1 mouse cellular context compared by ENCODE assay signal in the genomic region with DNA sequence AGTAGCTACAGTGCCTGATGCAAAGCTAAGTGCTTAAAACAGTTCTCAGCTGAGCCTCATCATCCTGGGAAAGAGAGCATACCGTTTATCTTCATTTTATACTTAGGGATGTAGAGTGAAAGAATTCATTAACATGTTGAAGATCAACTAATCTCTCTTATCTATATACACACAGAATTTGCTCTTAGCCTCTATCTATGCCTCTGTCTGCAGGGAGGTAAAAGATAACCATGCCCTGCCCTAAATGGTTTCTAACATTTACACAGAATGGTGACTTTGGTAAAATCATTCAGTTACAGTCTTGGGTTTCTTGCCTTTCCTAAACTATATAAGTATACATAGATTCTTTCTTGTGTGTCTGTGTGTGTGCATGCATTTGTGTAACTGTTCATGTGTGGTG.
TF ChIP-seq lines count a peak whose summit lies in the region.

No protein-coding gene starts in this region.

TF ChIP-seq in MEL, 35 proteins besides CTCF, POLR2A, EP300 and RAD21 (continued from another document):
- TF ChIP-seq MAZ (IDR thresholded peaks at IDR 0.05; ENCODE audit: low read depth, low read length) (0 out of 2 replicates have a peak, but pooled peaks have one; percentile 40), SMC3 (IDR thresholded peaks at IDR 0.05; ENCODE audit: low read depth, low read length) (no peak), E2F4 (IDR thresholded peaks at IDR 0.05; ENCODE audit: borderline replicate concordance, low read depth, low read length) (no peak), POLR2AphosphoS5 (IDR thresholded peaks at IDR 0.05; ENCODE audit: borderline replicate concordance, low read depth, low read length) (no peak), KAT2A (conservative IDR thresholded peaks at IDR 0.05; ENCODE audit: low read depth, low read length) (no peak; the same call in 1 of the 2 replicates), HCFC1 (IDR thresholded peaks at IDR 0.05; ENCODE audit: low read depth, low read length) (peak; percentile 48; the same call in 1 of the 2 replicates), MYC (IDR thresholded peaks at IDR 0.05; ENCODE audit: low read depth, low read length) (peak; percentile 67; the same call in 1 of the 2 replicates), ETS1 (IDR thresholded peaks at IDR 0.05; ENCODE audit: low read depth, low read length) (peak; percentile 89), ZKSCAN1 (IDR thresholded peaks at IDR 0.05; ENCODE audit: low read depth, low read length) (no peak), ZNF384 (IDR thresholded peaks at IDR 0.05; ENCODE audit: low read depth, low read length) (0 out of 2 replicates have a peak, but pooled peaks have one; percentile 36), MAFK (IDR thresholded peaks at IDR 0.05; ENCODE audit: borderline replicate concordance, low read depth, low read length) (peak; percentile 78; the same call in 1 of the 2 replicates), MYB (IDR thresholded peaks at IDR 0.05; ENCODE audit: low read depth, low read length) (peak; percentile 52; the same call in 1 of the 2 replicates), ZC3H11A (IDR thresholded peaks at IDR 0.05; ENCODE audit: low read depth, low read length) (peak; percentile 35), MEF2A (IDR thresholded peaks at IDR 0.05; ENCODE audit: extremely low read depth, insufficient replicate concordance, low read depth, low read length, poor library complexity, severe bottlenecking) (0 out of 2 replicates have a peak, but pooled peaks have one; percentile 73), NELFE (IDR thresholded peaks at IDR 0.05; ENCODE audit: low read depth, low read length) (no peak), GABPA (IDR thresholded peaks at IDR 0.05; ENCODE audit: low read depth, low read length) (0 out of 2 replicates have a peak, but pooled peaks have one; percentile 50), MXI1 (IDR thresholded peaks at IDR 0.05; ENCODE audit: low read depth, low read length) (0 out of 2 replicates have a peak, but pooled peaks have one; percentile 57), JUND (IDR thresholded peaks at IDR 0.05; ENCODE audit: low read depth, low read length) (no peak), MAX (IDR thresholded peaks at IDR 0.05; ENCODE audit: low read length) (peak; percentile 36; the same call in 1 of the 2 replicates), TAL1 (IDR thresholded peaks at IDR 0.05; ENCODE audit: low read length) (peak; percentile 33)
